Mouse (Mus musculus) gastrocnemius, postnatal 4 days (tissue): Measurements from ENCODE around the gene Ier3. TPM values are rescaled to one million over a fixed set of nuclear protein-coding genes. Genes with fewer than 3 reads are reported as not detected.

Experiments used
- DNase-seq, 2 experiments: peaks; one replicate each; pipeline ENCODE4 v3.0.0; 2021 to 2022; ENCODE audit warnings: low spot score in 2 of 2, mixed read lengths in 2 of 2
- total RNA-seq, 2 experiments: library from RNA; stranded (reverse); gene quantifications; 2 replicates each; pipeline ENCODE4 v1.2.3; 2021

The Ier3 gene
- total RNA-seq, 2 experiments from 2014 or later, result 11.1 to 13.1 TPM

GRCm38 (mm10) chr17:35810900-35811648 lies 10.4 kb upstream of the Ier3 start:
- no peak for DNase-seq

GRCm38 (mm10) chr17:35812307-35812706 lies 9.2 kb upstream of the Ier3 start:
- no peak for DNase-seq

GRCm38 (mm10) chr17:35812736-35813135 lies 8.7 kb upstream of the Ier3 start:
- DNase-seq, result no peak

GRCm38 (mm10) chr17:35813245-35813647 lies 8.2 kb upstream of the Ier3 start:
- peak; percentile 76 to 93 for DNase-seq

- DNase-seq, result no peak
Observed at GRCm38 (mm10) chr17:35813653-35814052, 7.8 kb upstream of the Ier3 start.

DNA sequence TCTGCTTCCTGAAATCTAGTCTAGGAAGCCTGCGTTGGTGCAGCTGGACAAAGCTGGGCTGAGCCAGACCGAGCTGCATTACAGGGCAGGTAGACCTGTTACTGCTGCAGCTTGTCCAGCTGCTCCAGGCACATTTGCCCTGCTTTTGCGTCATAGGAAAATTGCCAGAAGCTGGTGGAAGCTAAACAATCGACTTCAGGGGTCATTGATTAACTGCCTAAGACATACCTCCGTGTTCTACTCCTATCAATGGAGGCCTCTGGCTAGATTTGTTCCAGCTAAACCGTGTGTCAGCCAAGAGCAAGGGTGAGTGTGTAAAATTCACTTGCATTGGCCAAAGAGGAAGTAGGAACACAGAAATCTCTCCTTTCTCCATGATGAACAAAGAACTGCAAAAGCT lies 6.8 kb upstream of the Ier3 start:
- DNase-seq, result no peak

GRCm38 (mm10) chr17:35815836-35816235 lies 5.6 kb upstream of the Ier3 start:
- no peak for DNase-seq

DNA sequence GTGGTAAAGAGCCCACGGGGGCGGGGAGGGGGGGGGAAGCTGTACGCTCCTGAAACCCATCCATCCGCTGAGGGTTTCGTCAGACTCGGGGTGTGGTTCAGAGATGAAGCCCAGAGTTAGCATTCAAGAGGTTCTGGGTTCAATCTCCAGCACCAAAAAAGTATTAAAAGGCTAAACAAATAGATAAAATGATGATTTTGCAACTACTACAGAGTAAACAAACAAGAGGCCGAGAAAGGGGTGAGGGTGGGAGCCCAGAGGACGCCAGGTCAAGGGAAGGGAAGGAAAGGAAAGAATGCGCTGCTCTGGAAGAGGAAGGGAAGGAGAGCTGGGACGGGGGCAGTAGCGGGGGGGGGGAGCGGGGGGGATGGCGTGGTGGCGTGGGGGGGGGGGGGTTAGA lies 4.8 kb upstream of the Ier3 start:
- DNase-seq, result no peak

- DNase-seq, result no peak
Observed at GRCm38 (mm10) chr17:35817226-35817625, 4.3 kb upstream of the Ier3 start.

- DNase-seq, result no peak
Observed at GRCm38 (mm10) chr17:35820111-35820510, 1.4 kb upstream of the Ier3 start.

DNA sequence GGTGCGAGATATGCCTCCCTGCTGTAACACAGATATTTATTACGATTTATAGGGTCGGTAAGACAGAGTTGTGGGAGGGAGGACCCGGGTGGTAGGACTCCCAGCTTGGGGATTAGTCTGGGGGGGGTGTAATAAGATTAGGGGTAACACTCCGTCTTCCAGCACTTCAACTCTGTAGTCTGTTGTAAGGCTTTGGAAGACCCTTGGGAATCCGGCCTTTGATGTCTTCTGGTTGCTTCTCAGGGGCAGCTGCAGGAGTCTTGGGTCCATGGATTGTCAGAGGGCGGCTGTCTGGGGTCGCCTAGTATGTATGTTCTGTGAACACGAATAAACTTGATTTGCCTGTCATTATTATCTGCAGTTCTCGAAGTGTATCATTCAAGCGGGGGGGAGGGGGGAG lies 1.1 kb downstream of the Ier3 start:
- no peak for DNase-seq

DNA sequence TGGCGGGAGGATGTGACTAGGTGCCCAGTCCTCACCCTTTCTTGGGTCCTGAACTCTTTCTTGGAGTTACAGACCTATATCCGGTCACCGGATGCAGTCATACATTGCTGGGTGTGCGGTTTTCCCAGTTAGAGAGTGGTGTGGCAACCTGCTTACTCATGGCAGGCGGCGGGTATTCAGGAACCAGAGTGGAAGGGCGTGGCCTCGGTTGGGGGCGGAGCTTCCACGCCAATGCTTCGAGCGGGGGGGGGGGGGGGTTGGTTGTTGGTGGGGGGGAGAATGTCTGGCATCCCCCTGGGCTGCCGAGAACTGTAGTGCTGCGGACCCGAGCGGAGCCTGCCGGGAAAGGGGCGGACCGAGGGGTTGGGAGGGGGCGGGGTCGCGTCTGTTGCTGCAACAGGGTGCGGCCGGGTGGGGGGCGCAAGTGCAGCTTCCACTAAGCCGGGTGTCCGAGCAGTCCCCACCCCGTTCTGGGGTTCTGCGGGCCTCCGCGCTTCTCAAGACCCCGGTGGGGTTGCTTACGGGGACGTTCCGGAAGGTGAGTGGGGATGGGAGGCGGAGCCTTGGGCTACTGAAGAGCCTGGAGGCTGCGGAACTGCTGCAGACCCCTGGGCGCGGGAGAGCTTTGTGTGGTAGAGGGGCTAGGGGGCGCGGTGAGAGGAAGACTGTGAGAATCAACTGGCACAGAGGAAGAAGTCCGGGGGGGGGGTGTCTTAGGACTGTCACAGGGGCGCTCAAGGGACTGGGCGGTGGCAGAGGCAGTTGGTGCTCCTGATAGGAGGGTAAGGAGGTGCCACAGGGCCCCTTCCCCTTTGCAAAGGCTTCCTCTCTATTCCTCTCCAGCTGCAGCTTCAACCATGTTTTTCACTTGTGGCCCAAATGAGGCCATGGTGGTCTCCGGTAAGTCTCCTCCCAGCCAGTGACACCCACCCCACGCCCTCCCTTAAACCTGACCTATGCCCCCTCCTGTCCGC lies 1.8 kb downstream of the Ier3 start, which contains the start of gene Flot1:
Gene Flot1 (plus strand): TSS at position 267 of the 974 bp plus-strand sequence.
- DNase-seq, result peak; percentile 56 to 84

GRCm38 (mm10) chr17:35824402-35824801 lies 2.9 kb downstream of the Ier3 start:
- no peak for DNase-seq

- no peak for DNase-seq
Observed at GRCm38 (mm10) chr17:35825109-35825850, 3.8 kb downstream of the Ier3 start.

- DNase-seq, result peak; percentile 75 to 88
Observed at GRCm38 (mm10) chr17:35829737-35830136, 8.3 kb downstream of the Ier3 start.

- no peak for DNase-seq
Observed at GRCm38 (mm10) chr17:35832400-35833238, 11.1 kb downstream of the Ier3 start.

GRCm38 (mm10) chr17:35833239-35833751 lies 11.8 kb downstream of the Ier3 start:
- no peak for DNase-seq

GRCm38 (mm10) chr17:35833894-35834293 lies 12.4 kb downstream of the Ier3 start:
- no peak for DNase-seq

DNA sequence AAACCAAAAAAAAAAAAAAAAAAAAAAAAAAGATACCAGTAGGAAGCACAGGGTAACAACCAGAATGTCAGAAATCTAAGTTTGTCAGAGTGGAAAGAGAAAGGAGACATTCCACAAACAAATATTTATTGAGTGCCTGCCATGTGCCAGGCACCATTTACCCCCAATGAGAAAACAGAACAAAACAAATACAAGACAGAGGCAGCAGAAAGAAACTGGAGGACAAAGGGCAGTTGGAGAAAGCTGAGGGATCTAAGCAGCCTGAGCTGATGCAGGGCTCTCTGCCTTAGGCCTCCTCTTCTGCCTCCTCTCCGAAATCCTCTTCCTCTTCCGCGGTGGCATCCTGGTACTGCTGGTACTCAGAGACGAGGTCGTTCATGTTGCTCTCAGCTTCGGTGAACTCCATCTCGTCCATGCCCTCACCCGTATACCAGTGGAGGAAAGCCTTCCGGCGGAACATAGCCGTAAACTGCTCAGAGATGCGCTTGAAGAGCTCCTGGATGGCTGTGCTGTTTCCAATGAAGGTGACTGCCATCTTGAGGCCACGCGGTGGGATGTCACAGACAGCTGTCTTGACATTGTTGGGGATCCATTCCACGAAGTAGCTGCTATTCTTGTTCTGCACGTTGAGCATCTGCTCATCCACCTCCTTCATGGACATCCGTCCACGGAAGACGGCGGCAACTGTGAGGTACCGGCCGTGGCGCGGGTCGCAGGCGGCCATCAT lies 13.4 kb downstream of the Ier3 start:
- DNase-seq, result no peak
